Mouse (Mus musculus) monocyte, adult 2 months (primary cell): ENCODE measurements at regions not wholly inside any gene's neighbourhood (a gene's known extent, or its start where the extent isn't known, plus 50 kb on each side); places are given as distances from the start of the nearest gene placed in this dataset.

Experiments
- DNase-seq, 2 experiments: peaks; one replicate each; pipeline ENCODE4 v3.0.0; 2022; ENCODE audit warnings: low spot score in 2 of 2, low read depth in 1 of 2

GRCm38 (mm10) chr9:61589727-61590299 lies 217.6 kb downstream of the Tle3 start:
- no peak for DNase-seq

GRCm38 (mm10) chr9:61583281-61584072 lies 211.3 kb downstream of the Tle3 start:
- no peak for DNase-seq

GRCm38 (mm10) chr9:61581046-61581445 lies 208.9 kb downstream of the Tle3 start:
- no peak for DNase-seq

- no peak for DNase-seq
These were observed 206.1 kb downstream of the Tle3 start for GRCm38 (mm10) chr9:61578255-61578654.

- no peak for DNase-seq
These were observed 201.6 kb downstream of the Tle3 start for GRCm38 (mm10) chr9:61573634-61574359.

GRCm38 (mm10) chr9:61563017-61563416 lies 190.9 kb downstream of the Tle3 start:
- DNase-seq: no peak

- DNase-seq: no peak
These were observed 189.4 kb downstream of the Tle3 start for GRCm38 (mm10) chr9:61561551-61561950.

- no peak for DNase-seq
These were observed 186.5 kb downstream of the Tle3 start for GRCm38 (mm10) chr9:61558621-61559020.

- no peak for DNase-seq
These were observed 184.9 kb downstream of the Tle3 start for GRCm38 (mm10) chr9:61557025-61557424.

GRCm38 (mm10) chr9:61555173-61555572 lies 183.0 kb downstream of the Tle3 start:
- DNase-seq: no peak

- no peak for DNase-seq
These were observed 182.4 kb downstream of the Tle3 start for GRCm38 (mm10) chr9:61554611-61555010.

GRCm38 (mm10) chr9:61553626-61554025 lies 181.5 kb downstream of the Tle3 start:
- DNase-seq: no peak

- no peak for DNase-seq
These were observed 179.2 kb downstream of the Tle3 start for GRCm38 (mm10) chr9:61551361-61551760.

GRCm38 (mm10) chr9:61550326-61550725 lies 178.2 kb downstream of the Tle3 start:
- no peak for DNase-seq

- DNase-seq: no peak
These were observed 177.6 kb downstream of the Tle3 start for GRCm38 (mm10) chr9:61549692-61550241.

GRCm38 (mm10) chr9:61537316-61538189 lies 165.4 kb downstream of the Tle3 start:
- no peak for DNase-seq

GRCm38 (mm10) chr9:61533237-61533636 lies 161.1 kb downstream of the Tle3 start:
- DNase-seq: no peak

GRCm38 (mm10) chr9:61530263-61531045 lies 158.3 kb downstream of the Tle3 start:
- no peak for DNase-seq

GRCm38 (mm10) chr9:61528286-61528865 lies 156.2 kb downstream of the Tle3 start:
- no peak for DNase-seq
